Mouse (Mus musculus) lung, postnatal 10 days (tissue): ENCODE data around the gene Omg.

Source experiments
- DNase-seq: peaks from one replicate; pipeline ENCODE4 v3.0.0; 2021

The Omg gene

GRCm38 (mm10) chr11:79503845-79504244 lies at the start of gene Omg:
Omg (minus strand) TSS chr11:79504084.
- no peak for DNase-seq

- DNase-seq: no peak
Observed at GRCm38 (mm10) chr11:79552622-79553021, 48.7 kb upstream of the Omg start.

- DNase-seq: no peak
Observed at GRCm38 (mm10) chr11:79536293-79536692, 32.4 kb upstream of the Omg start.

GRCm38 (mm10) chr11:79535554-79535953 lies 31.7 kb upstream of the Omg start:
- no peak for DNase-seq

GRCm38 (mm10) chr11:79533950-79534690 lies 30.2 kb upstream of the Omg start:
- peak; percentile 88 for DNase-seq

GRCm38 (mm10) chr11:79533311-79533710 lies 29.4 kb upstream of the Omg start:
- no peak for DNase-seq

- DNase-seq: no peak
Observed at GRCm38 (mm10) chr11:79531485-79531884, 27.6 kb upstream of the Omg start.

GRCm38 (mm10) chr11:79530774-79531173 lies 26.9 kb upstream of the Omg start:
- DNase-seq: no peak

GRCm38 (mm10) chr11:79530333-79530761 lies 26.5 kb upstream of the Omg start, which contains the start of the genes Evi2 and Evi2a:
Evi2 (minus strand) TSS chr11:79530589.
Evi2a (minus strand) TSS chr11:79530609.
- DNase-seq: peak; percentile 38

- DNase-seq: no peak
Observed at GRCm38 (mm10) chr11:79529736-79530135, 25.9 kb upstream of the Omg start.

GRCm38 (mm10) chr11:79529226-79529625 lies 25.3 kb upstream of the Omg start:
- DNase-seq: no peak

- no peak for DNase-seq
Observed at GRCm38 (mm10) chr11:79528601-79529000, 24.7 kb upstream of the Omg start.

GRCm38 (mm10) chr11:79527739-79528384 lies 24.0 kb upstream of the Omg start:
- DNase-seq: no peak

- DNase-seq: no peak
Observed at GRCm38 (mm10) chr11:79527015-79527738, 23.3 kb upstream of the Omg start.

- no peak for DNase-seq
Observed at GRCm38 (mm10) chr11:79526549-79526948, 22.7 kb upstream of the Omg start.

- DNase-seq: no peak
Observed at GRCm38 (mm10) chr11:79524310-79524575, 20.4 kb upstream of the Omg start.

GRCm38 (mm10) chr11:79523560-79524309 lies 19.9 kb upstream of the Omg start, which contains the start of gene Evi2b:
Evi2b (minus strand) TSS chr11:79523762.
- no peak for DNase-seq

- no peak for DNase-seq
Observed at GRCm38 (mm10) chr11:79522944-79523343, 19.1 kb upstream of the Omg start.

GRCm38 (mm10) chr11:79521930-79522329 lies 18.0 kb upstream of the Omg start:
- DNase-seq: no peak

- no peak for DNase-seq
Observed at GRCm38 (mm10) chr11:79520772-79521171, 16.9 kb upstream of the Omg start.

GRCm38 (mm10) chr11:79519878-79520291 lies 16.0 kb upstream of the Omg start:
- DNase-seq: peak; percentile 11

GRCm38 (mm10) chr11:79519299-79519698 lies 15.4 kb upstream of the Omg start:
- no peak for DNase-seq

GRCm38 (mm10) chr11:79515798-79516197 lies 11.9 kb upstream of the Omg start:
- no peak for DNase-seq
